Mouse (Mus musculus) erythroblast, embryonic 14.5 days (primary cell): ENCODE measurements around the gene Grk5.

Source experiments
- GATA1 ChIP-seq: IDR thresholded peaks from 2 replicates; pipeline ENCODE4 v1.6.1; 2012; ENCODE audit warnings: low read length, inconsistent platforms, mixed read lengths
- TAL1 ChIP-seq: IDR thresholded peaks from 3 replicates; pipeline ENCODE4 v1.6.1; 2012; ENCODE audit warnings: low read length, inconsistent platforms, mixed read lengths

DNA sequence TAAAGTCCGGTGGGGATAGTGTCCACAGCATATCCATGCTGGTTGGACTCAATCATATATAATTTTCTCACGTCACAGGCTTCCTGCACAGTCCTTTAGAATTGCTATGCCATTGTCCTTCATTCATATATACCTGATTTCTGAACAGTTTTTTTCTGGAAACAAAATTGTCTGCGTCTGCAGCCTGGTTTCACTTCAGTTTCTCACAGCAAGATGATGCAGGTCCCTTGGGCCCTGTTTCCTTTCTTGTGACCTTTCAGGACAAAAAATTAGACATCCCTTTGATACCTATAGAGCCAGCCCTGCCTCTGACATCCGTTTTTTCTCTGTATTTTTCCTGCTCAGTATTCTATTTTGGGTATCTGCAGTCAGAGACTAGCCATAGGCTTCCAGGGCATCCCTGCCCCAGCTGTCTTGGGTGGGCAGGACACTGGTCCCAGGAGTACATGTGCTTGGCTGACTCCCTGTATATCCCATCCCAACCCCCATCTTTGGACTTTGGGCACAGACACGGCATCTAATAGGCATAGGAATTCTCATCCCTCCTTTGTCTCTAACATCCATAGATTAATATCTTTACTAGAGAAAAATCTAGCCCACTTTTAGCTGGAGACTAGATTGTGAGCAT is 167.3 kb downstream of the Grk5 start:
- TF ChIP-seq GATA1 (no peak), TAL1 (no peak)
